Mouse (Mus musculus) embryonic facial prominence, embryonic 14.5 days (tissue): Measurements from ENCODE around the gene Wdr73. TPM values are rescaled to one million over a fixed set of nuclear protein-coding genes. Genes with fewer than 3 reads are reported as not detected.
"Not testable (repeated sequence)": the region's sequence is repeated elsewhere in the genome, so short reads cannot be mapped to it uniquely, and the experiment has no call there.

ENCODE experiments used
- ATAC-seq: fragments of 200-750 bp; cut with Nextera tagmentation; 2 replicates; pipeline ENCODE4 v1.8.0; 2017; ENCODE audit warnings: low read depth, moderate number of reproducible peaks, moderate TSS enrichment
- DNase-seq: peaks from one replicate; pipeline ENCODE4 v3.0.0-alpha.2; 2015; ENCODE audit warnings: low spot score
- H3K27ac ChIP-seq: fragments of 300-500 bp; sonication (generic); replicated peaks from 2 replicates; pipeline ENCODE4 v1.5.1; 2014; ENCODE audit warnings: low read depth, mild to moderate bottlenecking, low read length, moderate library complexity
- H3K27me3 ChIP-seq: fragments of 300-500 bp; sonication (generic); replicated peaks from 2 replicates; pipeline ENCODE4 v1.6.1; 2014; ENCODE audit warnings: low read length; ENCODE audit not compliant: control insufficient read depth, insufficient read depth
- H3K36me3 ChIP-seq: fragments of 300-500 bp; sonication (generic); 2 replicates; pipeline ENCODE4 v1.6.1; 2014; ENCODE audit warnings: low read length, mixed read lengths; ENCODE audit not compliant: control insufficient read depth, insufficient read depth
- H3K4me1 ChIP-seq: fragments of 300-500 bp; sonication (generic); 2 replicates; pipeline ENCODE4 v1.6.1; 2014; ENCODE audit warnings: antibody characterized with exemption, low read length; ENCODE audit not compliant: control insufficient read depth, insufficient read depth
- H3K4me2 ChIP-seq: fragments of 300-500 bp; sonication (generic); 2 replicates; pipeline ENCODE4 v1.6.1; 2014; ENCODE audit warnings: low read depth, mild to moderate bottlenecking, low read length, moderate library complexity, mixed read lengths
- H3K4me3 ChIP-seq: fragments of 300-500 bp; sonication (generic); 2 replicates; pipeline ENCODE4 v1.5.1; 2014; ENCODE audit warnings: low read depth, mild to moderate bottlenecking, low read length
- H3K9ac ChIP-seq: fragments of 300-500 bp; sonication (generic); 2 replicates; pipeline ENCODE4 v1.6.1; 2014; ENCODE audit warnings: low read depth, mild to moderate bottlenecking, low read length, moderate library complexity, mixed read lengths
- H3K9me3 ChIP-seq: fragments of 300-500 bp; sonication (generic); 2 replicates; pipeline ENCODE4 v1.6.1; 2016; ENCODE audit warnings: low read length; ENCODE audit not compliant: control insufficient read depth
- WGBS: fragments of 180-500 bp; shearing (Covaris S2); extraction: QIAGEN DNeasy Blood & Tissue Kit; methylation state at CpG from one replicate; pipeline ENCODE4 v1.1.7; 2014; 5-methylcytosine and 5-hydroxymethylcytosine counted together
- polyA plus RNA-seq: library from polyadenylated mRNA; unstranded; fragments of >200 nt; fragmentation: Nextera tagmentation; extraction: Ambion mirVana; gene quantifications from 2 replicates; pipeline ENCODE4 v1.2.1, GENCODE M21; 2014

Wdr73 gene
- polyA plus RNA-seq: 20.9 and 25.8 TPM in 2 replicates

DNA sequence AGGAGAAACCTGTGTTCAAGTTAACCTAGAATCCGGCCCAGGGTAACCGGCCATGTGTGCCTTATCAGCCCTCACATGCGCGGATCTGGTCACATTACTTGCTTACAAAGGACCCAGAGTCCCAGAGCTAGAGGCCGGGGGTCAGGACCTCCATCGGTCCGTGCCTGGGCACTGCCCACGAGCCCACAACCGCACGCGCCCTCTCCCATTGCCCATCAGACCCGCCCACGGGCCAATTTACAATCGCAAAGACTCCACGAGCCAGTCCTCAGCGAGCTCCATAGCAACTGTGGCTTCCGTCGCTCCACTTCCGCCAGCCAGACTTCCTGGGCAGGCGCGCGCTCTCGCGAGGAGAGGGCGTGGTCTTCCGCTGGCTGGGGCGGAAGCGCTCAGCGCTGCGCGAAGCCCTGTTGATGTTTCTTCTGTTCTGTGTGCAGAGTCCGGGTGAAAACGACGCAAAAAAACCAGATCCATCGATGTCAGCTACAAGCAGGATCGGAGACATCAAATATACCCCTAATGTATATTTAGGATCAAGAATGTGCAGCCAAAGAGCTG lies at the start of gene Wdr73:
Gene Wdr73, minus strand, starts transcription at position 326 of the 558 bp plus-strand sequence.
- peak within 1 kb of the TSS; percentile 69 for H3K4me2 ChIP-seq

DNA sequence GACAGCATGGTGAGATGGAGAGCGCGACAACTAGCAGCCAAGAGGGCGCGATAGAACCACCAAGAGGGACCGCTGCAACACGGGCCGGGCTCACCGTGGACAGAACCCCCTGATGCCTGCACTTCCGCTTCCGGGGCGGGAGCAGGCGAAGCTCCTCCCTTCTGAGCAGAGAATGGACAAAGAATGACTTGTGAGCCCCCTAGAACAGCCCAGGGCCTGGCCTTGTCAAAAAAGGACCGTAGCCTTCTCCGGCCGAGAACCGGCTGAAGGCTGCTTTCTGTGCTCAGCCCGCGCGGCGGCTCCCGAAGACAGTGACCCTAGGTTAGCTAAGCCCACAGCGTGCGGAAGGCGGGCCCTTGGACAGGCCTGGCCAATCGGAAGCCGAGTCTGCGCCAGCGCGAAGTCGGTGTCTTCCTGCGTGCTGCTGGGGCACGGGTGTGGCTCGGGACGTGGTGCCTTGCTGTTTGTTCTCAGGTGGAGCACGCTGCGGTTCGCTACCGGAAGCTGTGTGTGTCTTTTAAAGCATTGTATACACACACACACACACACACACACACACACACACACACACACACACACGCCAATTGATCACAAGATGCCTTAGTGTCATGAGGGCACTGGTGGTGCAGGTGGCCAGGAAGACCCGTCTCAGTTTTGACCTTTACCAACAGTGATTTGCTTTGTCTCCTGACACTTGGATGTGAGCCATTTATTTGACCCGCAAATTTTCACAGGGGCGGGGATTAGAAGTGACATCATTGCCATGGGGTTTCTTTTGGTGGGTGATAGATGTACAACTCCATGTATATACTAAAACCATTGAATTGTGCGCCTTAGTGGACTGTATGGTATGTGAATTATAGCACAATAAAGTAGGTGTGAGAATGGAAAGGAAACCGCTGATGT lies 46.6 kb upstream of the Wdr73 start, which contains the start of gene Sec11a:
Gene Sec11a, minus strand, starts transcription at position 336 of the 906 bp plus-strand sequence.
- H3K36me3 ChIP-seq: peaks cover 12% of the 10 kb centered on the region; the same call in 1 of the 2 replicates
- WGBS: 3% methylated on average over 29 of the region's 44 CpGs
- peak within 1 kb of the TSS; percentile 90 for H3K4me2 ChIP-seq
- peak within 1 kb of the TSS; percentile 79 for H3K4me3 ChIP-seq
- H3K9me3 ChIP-seq: no peaks in the 10 kb centered on the region
- peak within 1 kb of the TSS; percentile 87 for H3K9ac ChIP-seq
- H3K4me1 ChIP-seq: peaks cover 8% of the 10 kb centered on the region; the same call in 1 of the 2 replicates
- ATAC-seq (peak; percentile 100), DNase-seq (peak; percentile 97)
- H3K27ac ChIP-seq: peak within 1 kb of the TSS; percentile 87
- H3K27me3 ChIP-seq: no peaks in the 10 kb centered on the region

More for the DNA sequence above, at the start of gene Wdr73:
- peak; percentile 97 for ATAC-seq
- Histone ChIP-seq H3K9ac (peak within 1 kb of the TSS; percentile 77), H3K4me3 (peak within 1 kb of the TSS; percentile 71), H3K27ac (peak within 1 kb of the TSS; percentile 90), H3K4me1 (0 out of 2 replicates have a peak, but pooled peaks cover 7% of the 10 kb centered on the region), H3K9me3 (no peaks in the 10 kb centered on the region), H3K27me3 (no peaks in the 10 kb centered on the region), H3K36me3 (peaks cover 25% of the 10 kb centered on the region)
- peak; percentile 97 for DNase-seq
- 0% methylated on average over 36 of the region's 36 CpGs for WGBS

DNA sequence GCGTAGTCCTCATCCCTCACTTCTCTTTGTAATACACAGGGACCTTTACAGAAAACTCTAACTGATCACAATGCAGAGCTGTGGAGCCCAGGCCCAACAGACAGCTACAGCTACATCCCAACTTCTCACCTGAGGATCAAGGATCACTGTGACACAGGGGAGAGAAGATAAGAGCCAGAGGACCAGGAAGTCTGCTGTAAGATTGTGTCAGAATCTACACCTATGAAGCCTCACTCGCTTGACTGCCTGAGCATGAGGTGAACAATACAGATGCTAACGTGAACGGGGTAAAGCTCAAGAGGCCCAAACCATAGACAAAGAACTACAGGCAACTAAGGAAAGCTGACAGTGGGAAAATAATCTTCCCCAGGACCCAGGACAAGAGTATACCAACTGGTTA lies 38.7 kb upstream of the Wdr73 start:
- no peak overlapping the region for H3K9ac ChIP-seq
- H3K36me3 ChIP-seq: peaks cover 5% of the 10 kb centered on the region; the same call in 1 of the 2 replicates
- no peaks in the 10 kb centered on the region for H3K27me3 ChIP-seq
- 89% methylated on average over 4 of the region's 4 CpGs for WGBS
- no peaks in the 10 kb centered on the region for H3K9me3 ChIP-seq
- ATAC-seq: no peak
- H3K4me2 ChIP-seq: no peak overlapping the region
- no peak overlapping the region for H3K4me3 ChIP-seq
- no peaks in the 10 kb centered on the region for H3K4me1 ChIP-seq
- DNase-seq: no peak
- H3K27ac ChIP-seq: no peak overlapping the region

DNA sequence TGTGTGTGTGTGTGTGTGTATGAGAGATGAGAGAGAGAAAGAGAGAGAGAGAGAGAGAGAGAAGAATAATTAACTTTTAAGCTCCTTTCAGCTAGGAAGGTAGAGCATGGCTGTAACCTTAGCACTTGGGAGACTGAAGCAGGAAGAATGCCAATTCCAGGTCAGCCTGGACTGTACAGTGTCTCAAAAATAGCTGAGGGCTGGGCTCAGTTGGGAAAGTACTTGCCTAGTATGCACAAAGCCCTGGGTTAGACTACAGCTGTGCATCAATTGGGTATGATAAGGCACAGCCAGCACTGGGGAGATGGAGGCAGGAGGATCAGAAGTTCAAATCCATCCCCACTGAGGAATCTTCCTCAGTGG lies 36.2 kb upstream of the Wdr73 start:
- H3K9ac ChIP-seq, H3K4me3 ChIP-seq, H3K27ac ChIP-seq, ATAC-seq, H3K9me3 ChIP-seq, DNase-seq, H3K4me2 ChIP-seq, H3K27me3 ChIP-seq, H3K4me1 ChIP-seq: not testable (repeated sequence)
- peaks cover 16% of the 10 kb centered on the region for H3K36me3 ChIP-seq

DNA sequence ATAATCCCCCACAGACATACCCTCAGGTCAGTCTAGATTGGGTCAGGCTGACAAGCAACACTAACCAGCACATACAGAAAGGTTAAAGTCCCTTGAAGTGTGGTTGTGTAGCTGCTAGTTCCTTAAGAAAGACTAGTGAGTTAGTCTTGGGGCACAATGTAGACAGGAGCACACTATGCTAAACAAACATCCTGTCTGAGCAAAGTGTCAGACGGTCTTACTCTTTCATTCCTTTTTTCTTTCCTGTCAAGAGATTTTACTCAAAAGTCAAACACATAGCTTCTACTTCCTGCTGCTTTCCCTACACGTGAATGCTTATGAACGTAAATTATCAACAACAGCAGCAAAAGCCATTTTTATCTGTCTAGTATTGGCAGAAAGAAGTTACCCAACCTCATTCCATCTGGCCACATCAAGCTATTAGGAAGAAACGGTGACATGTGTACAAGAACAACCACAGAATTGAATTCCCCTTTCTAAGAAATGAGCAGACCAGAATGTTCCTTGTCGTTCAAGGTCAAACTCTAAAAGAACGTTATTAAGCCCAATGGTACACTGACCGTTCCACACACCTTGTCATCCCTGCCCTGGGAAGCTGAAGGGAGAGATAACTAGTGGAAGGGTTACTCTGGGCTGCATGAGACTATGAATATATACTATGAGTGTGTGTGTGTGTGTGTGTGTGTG lies 35.7 kb upstream of the Wdr73 start:
- H3K9me3 ChIP-seq, H3K4me3 ChIP-seq, H3K9ac ChIP-seq, DNase-seq, ATAC-seq, H3K27me3 ChIP-seq, H3K4me1 ChIP-seq, H3K27ac ChIP-seq, H3K4me2 ChIP-seq: not testable (repeated sequence)
- 71% methylated on average over 7 of the region's 7 CpGs for WGBS
- peaks cover 21% of the 10 kb centered on the region for H3K36me3 ChIP-seq

DNA sequence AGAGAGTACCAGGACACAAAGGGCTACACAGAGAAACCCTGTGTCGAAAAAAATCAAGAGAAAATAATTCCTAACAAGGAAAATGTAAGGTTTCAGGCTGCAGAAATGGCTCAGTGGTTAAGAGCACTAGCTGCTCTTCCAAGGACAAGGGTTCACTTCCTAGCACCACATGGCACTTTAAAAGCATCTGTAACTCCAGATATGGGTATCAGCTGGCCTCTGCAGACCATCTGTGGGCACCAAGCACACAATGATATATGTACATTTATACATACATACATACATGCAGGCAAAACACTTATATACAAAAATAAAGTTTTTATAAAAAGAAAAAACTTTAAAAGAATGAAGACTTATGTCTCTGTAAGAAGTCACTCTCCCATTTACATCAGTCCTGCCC lies 34.8 kb upstream of the Wdr73 start:
- WGBS: 100% methylated on average over 1 of the region's 1 CpGs
- Histone ChIP-seq H3K9me3 (no peaks in the 10 kb centered on the region), H3K27me3 (no peaks in the 10 kb centered on the region), H3K27ac (no peak overlapping the region), H3K4me2 (no peak overlapping the region), H3K9ac (no peak overlapping the region), H3K36me3 (peaks cover 30% of the 10 kb centered on the region), H3K4me1 (no peaks in the 10 kb centered on the region), H3K4me3 (no peak overlapping the region)
- DNase-seq: no peak
- ATAC-seq: no peak

DNA sequence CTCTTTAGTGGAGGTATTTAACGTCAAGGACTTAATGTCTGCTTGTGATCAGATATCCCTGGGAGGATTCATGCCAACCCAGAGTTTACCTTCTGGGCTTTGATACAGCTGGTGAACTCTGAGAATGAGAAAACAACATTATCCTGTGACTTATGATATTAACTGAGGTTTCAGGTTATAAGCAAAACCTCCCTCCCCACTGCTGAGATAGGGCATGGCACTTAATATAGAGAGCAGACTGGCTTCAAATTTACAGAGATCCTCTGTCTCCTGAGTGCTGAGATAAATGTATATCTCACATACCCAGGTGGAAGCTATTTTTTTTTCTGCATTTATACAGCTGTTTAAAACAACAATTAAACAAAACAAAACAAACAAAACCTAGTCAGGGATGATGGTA lies 31.7 kb upstream of the Wdr73 start:
- 79% methylated on average over 1 of the region's 1 CpGs for WGBS
- DNase-seq (no peak), ATAC-seq (no peak)
- H3K36me3 ChIP-seq: peaks cover 32% of the 10 kb centered on the region
- H3K9ac ChIP-seq: no peak overlapping the region
- H3K4me3 ChIP-seq: no peak overlapping the region
- H3K4me1 ChIP-seq: no peaks in the 10 kb centered on the region
- H3K27me3 ChIP-seq: no peaks in the 10 kb centered on the region
- no peak overlapping the region for H3K4me2 ChIP-seq
- H3K9me3 ChIP-seq: no peaks in the 10 kb centered on the region
- no peak overlapping the region for H3K27ac ChIP-seq

DNA sequence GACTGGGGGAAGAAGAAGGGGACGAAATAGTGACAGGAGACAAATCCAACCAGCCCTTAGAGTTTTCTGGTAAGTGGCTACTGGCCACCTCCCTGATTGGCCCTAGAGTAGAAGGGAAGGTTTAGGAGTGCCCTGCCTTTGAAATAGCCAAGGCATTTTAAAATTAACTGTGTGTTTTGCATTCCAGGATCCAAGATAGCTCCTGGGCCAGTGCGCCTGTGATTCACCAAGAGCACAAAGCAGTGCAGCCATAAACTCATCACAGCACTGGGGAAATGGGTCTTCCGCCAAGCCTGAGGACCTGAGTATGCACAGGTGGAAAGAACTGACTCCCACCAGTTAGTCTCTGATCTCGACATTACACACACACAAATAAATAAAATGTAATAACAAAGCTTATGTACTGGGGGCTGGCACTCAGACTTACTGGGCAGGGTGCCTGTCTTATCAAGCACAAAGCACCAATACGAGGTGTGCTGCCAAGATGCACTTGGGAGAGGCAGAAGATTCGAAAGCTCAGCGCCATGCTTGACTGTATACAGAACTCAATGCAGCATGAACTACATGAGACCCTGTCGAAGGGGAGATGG lies 30.6 kb upstream of the Wdr73 start:
- Histone ChIP-seq H3K27ac (no peak overlapping the region), H3K9me3 (no peaks in the 10 kb centered on the region), H3K4me1 (no peaks in the 10 kb centered on the region), H3K36me3 (peaks cover 40% of the 10 kb centered on the region), H3K9ac (no peak overlapping the region), H3K4me3 (no peak overlapping the region), H3K27me3 (no peaks in the 10 kb centered on the region), H3K4me2 (no peak overlapping the region)
- no peak for DNase-seq
- no peak for ATAC-seq
- 93% methylated on average over 8 of the region's 8 CpGs for WGBS
